7 mouse cellular contexts compared by ENCODE assay signal in genomic region chr2:66473181-66473822, GRCm38 (mm10). TPM values are rescaled to one million over a fixed set of nuclear protein-coding genes. Genes with fewer than 3 reads are reported as not detected.
A peak's percentile ranks its signal among the peaks of the same experiment; 100 is the strongest.
DNase-seq lines count a peak whose midpoint lies in the region; ATAC-seq and TF ChIP-seq lines count a peak whose summit lies in the region.

No protein-coding gene starts in this region.

- 46% methylated on average over 3 of the region's 3 CpGs for WGBS in limb, embryonic 14.5 days

- H3K27ac ChIP-seq in limb, embryonic 14.5 days (replicated peaks; ENCODE audit: low read depth, low read length) = no peak overlapping the region

- TF ChIP-seq POLR2A in limb, embryonic 14.5 days (IDR thresholded peaks at IDR 0.05; ENCODE audit: borderline replicate concordance, extremely low read depth, insufficient read depth, insufficient read length) = no peak

- H3K36me3 ChIP-seq in limb, embryonic 14.5 days (ENCODE audit: control insufficient read depth, insufficient read depth, low read length) = no peaks in the 10 kb centered on the region

- H3K9ac ChIP-seq in limb, embryonic 14.5 days (ENCODE audit: low read depth, low read length, severe bottlenecking) = no peak overlapping the region

- no peaks in the 10 kb centered on the region for H3K4me1 ChIP-seq in limb, embryonic 14.5 days (ENCODE audit: control insufficient read depth, insufficient read depth, low read length)

- ATAC-seq in limb, embryonic 14.5 days (ENCODE audit: low FRiP score, low read depth) = no peak
- no peak for ATAC-seq in inflammation-experienced regulatory T-cells, adult 6 months

- no peaks in the 10 kb centered on the region for H3K27me3 ChIP-seq in limb, embryonic 14.5 days (ENCODE audit: control insufficient read depth, insufficient read depth, low read length)

- H3K4me3 ChIP-seq in limb, embryonic 14.5 days (replicated peaks; ENCODE audit: low read length) = no peak overlapping the region

- intact Hi-C loops in heart, postnatal 25 days (cut with DNase I) = no loop called here

- H3K4me2 ChIP-seq in limb, embryonic 14.5 days (replicated peaks; ENCODE audit: low read depth, low read length, severe bottlenecking) = no peak overlapping the region

- peak; percentile 35 for DNase-seq in kidney, adult 9 months
- DNase-seq in kidney, adult 11 months = no peak
- peak; percentile 71 for DNase-seq in NIH3T3 (ENCODE audit: low read depth)
- DNase-seq in embryo, embryonic 11 days = peak; percentile 55
- DNase-seq in limb, embryonic 14.5 days (ENCODE audit: low spot score) = peak; percentile 68
- DNase-seq in heart, postnatal 25 days (ENCODE audit: low spot score) = no peak

- no peaks in the 10 kb centered on the region for H3K9me3 ChIP-seq in limb, embryonic 14.5 days (ENCODE audit: control insufficient read depth, low read length)

RNA-seq across cellular contexts. Expression of gene Scn1a, which starts 32.7 kb away (rescaled TPM):
- polyA plus RNA-seq in limb, embryonic 14.5 days (2012; rRNA removed) = 1.5 and 1.7 TPM in 2 replicates
- polyA plus RNA-seq in limb, embryonic 14.5 days (2014; fragmentation: Nextera tagmentation; extraction: Ambion mirVana) = 1.1 and 2.0 TPM in 2 replicates
- not detected for polyA plus RNA-seq in inflammation-experienced regulatory T-cells, adult 6 months (2017; shearing (Covaris generic))
- not detected for total RNA-seq in heart, postnatal 25 days (2021)

Comparison
In these comparisons a context has a peak if more than half of its experiments do, and no peak if none do; other contexts are left out.
1. DNase-seq: peak in kidney, adult 9 months (single experiment), NIH3T3 (single experiment), embryo, embryonic 11 days (single experiment) and limb, embryonic 14.5 days (single experiment); none in kidney, adult 11 months (single experiment) and heart, postnatal 25 days (single experiment).